Mouse (Mus musculus): ENCODE data around the gene Gm45140.

- no peak for TF ChIP-seq CTCF (IDR thresholded peaks at IDR 0.05; ENCODE audit: insufficient read depth, low read depth, low read length)
- TF ChIP-seq POLR2A (IDR thresholded peaks at IDR 0.05; ENCODE audit: insufficient read depth, low read depth, low read length), result no peak
Observed at GRCm38 (mm10) chr6:87751574-87751973, 84.0 kb downstream of the Gm45140 start.

Measured in olfactory bulb, adult 2 months (tissue).